Mouse (Mus musculus) liver, embryonic 11.5 days (tissue): ENCODE measurements around the gene Stard9. TPM values are rescaled to one million over a fixed set of nuclear protein-coding genes. Genes with fewer than 3 reads are reported as not detected.
"Not testable (repeated sequence)": the region's sequence is repeated elsewhere in the genome, so short reads cannot be mapped to it uniquely, and the experiment has no call there.

Experiments
- ATAC-seq: fragments of 200-750 bp; cut with Nextera tagmentation; replicated peaks from 2 replicates; pipeline ENCODE4 v1.8.0; 2017; ENCODE audit warnings: moderate number of reproducible peaks, mild to moderate bottlenecking, moderate TSS enrichment, moderate library complexity; ENCODE audit not compliant: low FRiP score
- DNase-seq: peaks from one replicate; pipeline ENCODE4 v3.0.0-alpha.2; 2017; ENCODE audit warnings: low spot score
- H3K27ac ChIP-seq: fragments of 300-500 bp; sonication (generic); 2 replicates; pipeline ENCODE4 v1.5.1; 2014; ENCODE audit warnings: mild to moderate bottlenecking, low read depth, low read length, control low read depth
- H3K27me3 ChIP-seq: fragments of 300-500 bp; sonication (generic); replicated peaks from 2 replicates; pipeline ENCODE4 v1.6.1; 2014; ENCODE audit warnings: low read length, mixed read lengths; ENCODE audit not compliant: control insufficient read depth, insufficient read depth
- H3K36me3 ChIP-seq: fragments of 300-500 bp; sonication (generic); 2 replicates; pipeline ENCODE4 v1.6.1; 2014; ENCODE audit warnings: mild to moderate bottlenecking, low read length, moderate library complexity, mixed read lengths; ENCODE audit not compliant: control insufficient read depth, insufficient read depth
- H3K4me1 ChIP-seq: fragments of 300-500 bp; sonication (generic); replicated peaks from 2 replicates; pipeline ENCODE4 v1.6.1; 2014; ENCODE audit warnings: low read length, mixed read lengths; ENCODE audit not compliant: control insufficient read depth, insufficient read depth
- H3K4me2 ChIP-seq: fragments of 300-500 bp; sonication (generic); 2 replicates; pipeline ENCODE4 v1.6.1; 2014; ENCODE audit warnings: mild to moderate bottlenecking, control low read depth, moderate library complexity
- H3K4me3 ChIP-seq: fragments of 300-500 bp; sonication (generic); 2 replicates; pipeline ENCODE4 v1.5.1; 2014; ENCODE audit warnings: low read depth, low read length, control low read depth
- H3K9ac ChIP-seq: fragments of 300-500 bp; sonication (generic); 2 replicates; pipeline ENCODE4 v1.6.1; 2014; ENCODE audit warnings: low read depth, low read length, control low read depth
- H3K9me3 ChIP-seq: fragments of 300-500 bp; sonication (generic); 2 replicates; pipeline ENCODE4 v1.6.1; 2016; ENCODE audit warnings: low read length, inconsistent platforms, mixed read lengths; ENCODE audit not compliant: control insufficient read depth
- WGBS: fragments of 180-500 bp; shearing (Covaris S2); extraction: QIAGEN DNeasy Blood & Tissue Kit; methylation state at CpG from one replicate; pipeline ENCODE4 v1.1.7; 2014; 5-methylcytosine and 5-hydroxymethylcytosine counted together
- polyA plus RNA-seq: library from polyadenylated mRNA; unstranded; fragments of >200 nt; fragmentation: Nextera tagmentation; extraction: Ambion mirVana; gene quantifications from 2 replicates; pipeline ENCODE4 v1.2.1, GENCODE M21; 2014

The Stard9 gene
- polyA plus RNA-seq, 1 experiment from 2014 or later, result 3.5 TPM

GRCm38 (mm10) chr2:120659318-120659717, 30.4 kb downstream of the Stard9 start:
- no peaks in the 10 kb centered on the region for H3K9me3 ChIP-seq
- no peak overlapping the region for H3K9ac ChIP-seq
- no peaks in the 10 kb centered on the region for H3K36me3 ChIP-seq
- peaks cover 43% of the 10 kb centered on the region for H3K4me1 ChIP-seq
- ATAC-seq, result no peak
- H3K4me3 ChIP-seq, result no peak overlapping the region
- H3K4me2 ChIP-seq, result peak overlapping the region; percentile 12; the same call in 1 of the 2 replicates
- H3K27ac ChIP-seq, result no peak overlapping the region
- no peak for DNase-seq
- no peaks in the 10 kb centered on the region for H3K27me3 ChIP-seq

GRCm38 (mm10) chr2:120660486-120661078, 31.7 kb downstream of the Stard9 start:
- DNase-seq (no peak), ATAC-seq (peak; percentile 86)
- no peaks in the 10 kb centered on the region for H3K9me3 ChIP-seq
- 37% methylated on average over 5 of the region's 5 CpGs for WGBS
- H3K36me3 ChIP-seq, result no peaks in the 10 kb centered on the region
- peaks cover 43% of the 10 kb centered on the region for H3K4me1 ChIP-seq
- peak overlapping the region; percentile 35 for H3K4me2 ChIP-seq
- no peaks in the 10 kb centered on the region for H3K27me3 ChIP-seq
- H3K27ac ChIP-seq, result no peak overlapping the region
- no peak overlapping the region for H3K4me3 ChIP-seq
- no peak overlapping the region for H3K9ac ChIP-seq

GRCm38 (mm10) chr2:120662766-120663165, 33.8 kb downstream of the Stard9 start:
- H3K9me3 ChIP-seq, result no peaks in the 10 kb centered on the region

GRCm38 (mm10) chr2:120663491-120664154, 34.7 kb downstream of the Stard9 start:
- ATAC-seq (no peak), DNase-seq (no peak)
- Histone ChIP-seq H3K4me3 (no peak overlapping the region), H3K36me3 (no peaks in the 10 kb centered on the region), H3K27ac (no peak overlapping the region), H3K4me1 (peaks cover 26% of the 10 kb centered on the region), H3K4me2 (no peak overlapping the region), H3K27me3 (no peaks in the 10 kb centered on the region), H3K9me3 (no peaks in the 10 kb centered on the region), H3K9ac (no peak overlapping the region)
- 71% methylated on average over 3 of the region's 3 CpGs for WGBS

More at GRCm38 (mm10) chr2:120662766-120663165, 33.8 kb downstream of the Stard9 start:
- DNase-seq (no peak), ATAC-seq (no peak)
- no peak overlapping the region for H3K4me3 ChIP-seq
- H3K4me2 ChIP-seq, result no peak overlapping the region
- H3K36me3 ChIP-seq, result no peaks in the 10 kb centered on the region
- peaks cover 29% of the 10 kb centered on the region for H3K4me1 ChIP-seq
- no peaks in the 10 kb centered on the region for H3K27me3 ChIP-seq
- H3K9ac ChIP-seq, result no peak overlapping the region
- H3K27ac ChIP-seq, result no peak overlapping the region

GRCm38 (mm10) chr2:120667446-120667845, 38.5 kb downstream of the Stard9 start:
- WGBS, result 74% methylated on average over 2 of the region's 2 CpGs
- H3K9ac ChIP-seq, result no peak overlapping the region
- no peak for ATAC-seq
- H3K4me2 ChIP-seq, result no peak overlapping the region
- no peaks in the 10 kb centered on the region for H3K9me3 ChIP-seq
- no peaks in the 10 kb centered on the region for H3K4me1 ChIP-seq
- no peak overlapping the region for H3K4me3 ChIP-seq
- no peak overlapping the region for H3K27ac ChIP-seq
- DNase-seq, result no peak
- no peaks in the 10 kb centered on the region for H3K36me3 ChIP-seq
- H3K27me3 ChIP-seq, result no peaks in the 10 kb centered on the region

- 77% methylated on average over 2 of the region's 2 CpGs for WGBS
- H3K4me1 ChIP-seq, result no peaks in the 10 kb centered on the region
- ATAC-seq, result no peak
Measured at GRCm38 (mm10) chr2:120670253-120670652, 41.3 kb downstream of the Stard9 start.

GRCm38 (mm10) chr2:120681151-120681550, 52.2 kb downstream of the Stard9 start:
- not testable (repeated sequence) for H3K4me2 ChIP-seq, H3K4me1 ChIP-seq, ATAC-seq, H3K4me3 ChIP-seq, H3K27me3 ChIP-seq, H3K36me3 ChIP-seq, H3K27ac ChIP-seq, H3K9ac ChIP-seq, DNase-seq, H3K9me3 ChIP-seq
- 80% methylated on average over 7 of the region's 7 CpGs for WGBS

More at GRCm38 (mm10) chr2:120670253-120670652, 41.3 kb downstream of the Stard9 start:
- Histone ChIP-seq H3K9me3 (no peaks in the 10 kb centered on the region), H3K4me3 (no peak overlapping the region), H3K9ac (no peak overlapping the region), H3K27ac (no peak overlapping the region), H3K36me3 (no peaks in the 10 kb centered on the region), H3K27me3 (no peaks in the 10 kb centered on the region), H3K4me2 (no peak overlapping the region)
- DNase-seq, result no peak

GRCm38 (mm10) chr2:120697767-120698166, 68.8 kb downstream of the Stard9 start:
- ATAC-seq, result peak; percentile 85
- Histone ChIP-seq H3K4me2 (no peak overlapping the region), H3K27ac (no peak overlapping the region), H3K9me3 (no peaks in the 10 kb centered on the region), H3K36me3 (no peaks in the 10 kb centered on the region; the same call in 1 of the 2 replicates), H3K4me1 (peaks cover 16% of the 10 kb centered on the region), H3K27me3 (no peaks in the 10 kb centered on the region), H3K9ac (no peak overlapping the region), H3K4me3 (no peak overlapping the region)
- no peak for DNase-seq
- 46% methylated on average over 5 of the region's 5 CpGs for WGBS

- Histone ChIP-seq H3K4me3 (no peak overlapping the region), H3K36me3 (no peaks in the 10 kb centered on the region; the same call in 1 of the 2 replicates), H3K4me2 (no peak overlapping the region), H3K9ac (no peak overlapping the region), H3K4me1 (peaks cover 16% of the 10 kb centered on the region), H3K9me3 (no peaks in the 10 kb centered on the region), H3K27ac (no peak overlapping the region), H3K27me3 (no peaks in the 10 kb centered on the region)
- WGBS, result 41% methylated on average over 3 of the region's 3 CpGs
- ATAC-seq, result peak; percentile 58; the same call in 1 of the 2 replicates
- no peak for DNase-seq
Measured at GRCm38 (mm10) chr2:120700379-120700885, 71.5 kb downstream of the Stard9 start.
